Mouse (Mus musculus) liver, embryonic 18 days (tissue): ENCODE measurements around the gene BC049730. TPM values are rescaled to one million over a fixed set of nuclear protein-coding genes. Genes with fewer than 3 reads are reported as not detected.

ENCODE experiments used
- polyA plus RNA-seq: library from polyadenylated mRNA; depleted of rRNA; stranded (reverse); fragments of >200 nt; gene quantifications from 2 replicates; pipeline ENCODE4 v1.2.3, GENCODE M21; 2012; rRNA removed

The BC049730 gene
- polyA plus RNA-seq = not detected in 2 replicates

DNA sequence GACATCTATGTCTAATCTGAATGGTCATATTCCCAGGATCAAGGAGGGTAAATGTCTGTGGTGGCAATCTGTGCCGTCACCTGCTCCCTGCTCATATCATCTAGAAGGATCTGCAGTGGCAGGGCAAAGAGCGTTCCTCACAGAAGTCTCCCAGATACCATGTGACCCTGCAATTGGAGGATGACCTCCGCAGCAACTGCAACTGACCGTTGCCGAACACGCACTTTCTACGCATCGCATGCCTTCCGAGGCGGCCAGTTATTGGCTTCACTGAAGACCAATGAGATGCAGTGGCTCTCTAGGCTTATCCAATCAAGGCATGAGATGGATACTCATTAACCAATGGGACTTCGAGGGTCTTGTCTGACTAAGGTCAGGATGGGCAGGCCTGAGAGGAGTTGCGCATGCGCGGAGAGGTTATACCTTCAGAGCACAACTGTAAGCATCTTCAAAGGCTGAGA is at the start of gene BC049730:
Gene BC049730 (plus strand): TSS at position 411 of the 461 bp plus-strand sequence.

DNA sequence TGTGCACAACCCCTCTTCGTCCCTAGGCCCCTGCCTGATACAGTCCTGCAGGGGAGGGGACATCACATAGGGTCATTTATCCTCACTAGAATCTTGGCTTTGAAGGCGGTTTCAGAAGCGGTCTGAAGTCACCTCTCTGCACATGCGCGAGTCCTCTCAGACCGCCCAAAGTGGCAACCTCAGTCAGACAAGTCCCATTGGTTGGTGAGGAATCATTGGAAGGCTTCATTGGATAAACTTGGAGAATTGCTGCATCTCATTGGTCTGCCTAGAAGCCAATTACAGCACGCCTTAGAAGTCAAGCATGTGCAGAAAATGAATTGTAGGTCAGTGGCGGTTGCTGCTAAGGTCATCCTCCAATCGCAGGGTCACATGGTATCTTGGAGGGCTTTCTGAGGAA is 32.5 kb upstream of the BC049730 start, which contains the start of gene Tex101:
Gene Tex101 (minus strand): TSS at position 101 of the 400 bp plus-strand sequence.

DNA sequence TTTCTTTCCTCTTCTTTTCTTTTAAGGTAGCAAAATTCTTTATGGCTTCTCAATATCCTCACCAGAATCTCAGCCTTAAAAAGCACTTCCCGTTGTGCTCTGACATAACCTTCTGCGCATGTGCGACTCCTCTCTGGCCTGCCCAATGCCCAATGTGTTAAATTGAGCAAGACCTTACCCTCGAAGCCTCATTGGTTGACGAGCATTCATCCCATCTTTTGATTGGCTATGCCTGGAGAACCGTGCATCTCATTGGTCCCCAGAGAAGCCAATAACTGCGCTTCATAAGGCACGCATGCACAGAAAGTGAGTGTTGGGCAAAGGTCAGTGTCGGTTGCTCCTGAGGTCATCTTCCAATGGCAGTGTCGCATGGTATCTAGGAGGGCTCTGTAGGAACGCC is 17.8 kb downstream of the BC049730 start, which contains the start of gene Gm4763:
Gene Gm4763 (minus strand): TSS at position 101 of the 400 bp plus-strand sequence.

DNA sequence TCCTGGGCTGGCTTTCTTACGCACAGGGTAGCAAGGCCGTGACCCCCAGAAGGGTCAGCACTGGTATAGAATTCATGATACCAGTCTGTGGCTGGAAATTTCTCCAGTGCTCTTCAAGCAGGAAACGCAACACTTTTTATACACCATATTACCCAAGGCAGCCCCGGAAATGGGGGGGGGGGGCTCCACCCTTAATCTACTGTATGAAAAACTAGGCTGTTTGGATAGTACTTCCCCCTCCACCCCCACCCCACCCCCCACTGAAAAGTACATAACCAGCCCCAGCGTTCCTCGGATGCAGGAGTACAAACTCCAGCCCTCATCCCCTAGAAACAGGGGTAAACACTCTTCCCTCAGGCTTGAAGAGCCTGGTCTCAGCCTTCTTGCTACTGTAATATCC is 51.2 kb downstream of the BC049730 start, which contains the start of gene Cd177:
Gene Cd177 (minus strand): TSS at position 101 of the 400 bp plus-strand sequence.

Other genes with a start within 250 kb of the BC049730 start
- 11.9 and 15.2 TPM in 2 replicates for gene Plaur, start 246.8 kb upstream of the BC049730 start, polyA plus RNA-seq
- 0.46 and 0.55 TPM in 2 replicates for gene Cadm4, start 227.2 kb upstream of the BC049730 start, polyA plus RNA-seq
- 2.6 and 3.1 TPM in 2 replicates for gene Zfp428, start 202.2 kb upstream of the BC049730 start, polyA plus RNA-seq
- gene AC161166.1, start 196.8 kb upstream of the BC049730 start, polyA plus RNA-seq = not detected in 2 replicates
- gene Irgq, start 178.6 kb upstream of the BC049730 start, polyA plus RNA-seq = 2.9 and 3.0 TPM in 2 replicates
- gene Pinlyp, start 163.1 kb upstream of the BC049730 start, polyA plus RNA-seq = 0.06 and 0.13 TPM in 2 replicates
- gene Xrcc1, start 163.0 kb upstream of the BC049730 start, polyA plus RNA-seq = 18.1 and 22.4 TPM in 2 replicates
- 19.2 and 23.2 TPM in 2 replicates for gene Ethe1, start 121.7 kb upstream of the BC049730 start, polyA plus RNA-seq
- 0.02 and 0.05 TPM in 2 replicates for gene Zfp575, start 121.6 kb upstream of the BC049730 start, polyA plus RNA-seq
- gene Phldb3, start 98.5 kb upstream of the BC049730 start, polyA plus RNA-seq = 1.6 and 1.8 TPM in 2 replicates
- gene Lypd3, start 72.7 kb upstream of the BC049730 start, polyA plus RNA-seq = 0.01 and 0.02 TPM in 2 replicates
- gene Tex101, start 32.6 kb upstream of the BC049730 start, polyA plus RNA-seq = not detected in 2 replicates
- not detected in 2 replicates for gene Gm4763, start 17.7 kb downstream of the BC049730 start, polyA plus RNA-seq
- 20.4 and 31.4 TPM in 2 replicates for gene Cd177, start 51.1 kb downstream of the BC049730 start, polyA plus RNA-seq
- 7.0 and 7.4 TPM in 2 replicates for gene Ceacam10, start 68.0 kb downstream of the BC049730 start, polyA plus RNA-seq
- gene Gm9844, start 153.0 kb downstream of the BC049730 start, polyA plus RNA-seq = 3.8 and 4.1 TPM in 2 replicates
- not detected in 2 replicates for gene Lypd4, start 160.7 kb downstream of the BC049730 start, polyA plus RNA-seq
- not detected in 2 replicates for gene Dmrtc2, start 160.8 kb downstream of the BC049730 start, polyA plus RNA-seq
- gene Rps19, start 175.1 kb downstream of the BC049730 start, polyA plus RNA-seq = 500 and 552 TPM in 2 replicates
- gene Cd79a, start 188.1 kb downstream of the BC049730 start, polyA plus RNA-seq = 15.1 and 20.2 TPM in 2 replicates
- gene Arhgef1, start 193.7 kb downstream of the BC049730 start, polyA plus RNA-seq = 42.5 and 57.9 TPM in 2 replicates
- gene Gm4881, start 235.3 kb downstream of the BC049730 start, polyA plus RNA-seq = not detected in 2 replicates